Mouse (Mus musculus) testis, postnatal 10 days (tissue): ENCODE results near the gene Gm8369.
"Not testable (repeated sequence)": the region's sequence is repeated elsewhere in the genome, so short reads cannot be mapped to it uniquely, and the experiment has no call there.

Experiments
- DNase-seq: peaks from one replicate; pipeline ENCODE4 v3.0.0; 2021; ENCODE audit warnings: low spot score

Gene Gm8369

GRCm38 (mm10) chr19:11516246-11516645 is 30.5 kb downstream of the Gm8369 start, which contains the start of gene Ms4a6b:
Ms4a6b (plus strand) TSS chr19:11516512.
- no peak for DNase-seq

GRCm38 (mm10) chr19:11516845-11517244 is 31.1 kb downstream of the Gm8369 start:
- DNase-seq, result no peak

GRCm38 (mm10) chr19:11517373-11517772 is 31.6 kb downstream of the Gm8369 start:
- not testable (repeated sequence) for DNase-seq

- not testable (repeated sequence) for DNase-seq
Observed at GRCm38 (mm10) chr19:11518356-11518755, 32.6 kb downstream of the Gm8369 start.

- DNase-seq, result no peak
Observed at GRCm38 (mm10) chr19:11520146-11520545, 34.4 kb downstream of the Gm8369 start.

GRCm38 (mm10) chr19:11533421-11533820 is 47.7 kb downstream of the Gm8369 start:
- DNase-seq, result no peak

- DNase-seq, result no peak
Observed at GRCm38 (mm10) chr19:11533888-11534445, 48.2 kb downstream of the Gm8369 start.

- DNase-seq, result peak; percentile 54
Observed at GRCm38 (mm10) chr19:11536593-11536992, 50.9 kb downstream of the Gm8369 start, which contains the start of gene Ms4a4d. Ms4a4d (plus strand) TSS chr19:11536801.

- DNase-seq, result peak; percentile 53
Observed at GRCm38 (mm10) chr19:11537336-11537735, 51.6 kb downstream of the Gm8369 start.

GRCm38 (mm10) chr19:11540166-11540821 is 54.6 kb downstream of the Gm8369 start:
- not testable (repeated sequence) for DNase-seq

- DNase-seq, result not testable (repeated sequence)
Observed at GRCm38 (mm10) chr19:11544383-11544782, 58.6 kb downstream of the Gm8369 start.

GRCm38 (mm10) chr19:11547911-11548310 is 62.2 kb downstream of the Gm8369 start:
- DNase-seq, result no peak

- DNase-seq, result no peak
Observed at GRCm38 (mm10) chr19:11554726-11555125, 69.0 kb downstream of the Gm8369 start.

- DNase-seq, result not testable (repeated sequence)
Observed at GRCm38 (mm10) chr19:11559560-11559959, 73.8 kb downstream of the Gm8369 start.
